Mouse (Mus musculus) CH12.LX (cell line): Measurements from ENCODE around the gene Herc6. TPM values are rescaled to one million over a fixed set of nuclear protein-coding genes. Genes with fewer than 3 reads are reported as not detected.

Experiments used
- DNase-seq: peaks from one replicate; pipeline ENCODE4 v3.0.0-alpha.2; 2013; ENCODE audit errors: extremely low read depth
- H3K27ac ChIP-seq: 2 replicates; pipeline ENCODE4 v1.5.1; 2012; ENCODE audit warnings: low read depth, mild to moderate bottlenecking, control low read depth, moderate library complexity; ENCODE audit not compliant: insufficient read depth
- H3K27me3 ChIP-seq: replicated peaks from 2 replicates; pipeline ENCODE3; 2012; ENCODE audit warnings: inconsistent platforms
- H3K36me3 ChIP-seq, 2 experiments: replicated peaks in 1 of 2; 2 replicates each; pipeline versions ENCODE3 to v1.6.1; 2012; ENCODE audit warnings: inconsistent platforms in 1 of 2, low read length in 1 of 2, mild to moderate bottlenecking in 1 of 2, mixed read lengths in 1 of 2, moderate library complexity in 1 of 2; ENCODE audit not compliant: control insufficient read depth in 1 of 2, insufficient read depth in 1 of 2
- H3K4me1 ChIP-seq, 2 experiments: 2 replicates each; pipeline ENCODE4 v1.6.1; 2012; ENCODE audit warnings: inconsistent platforms in 1 of 2, moderate library complexity in 1 of 2; ENCODE audit not compliant: insufficient read depth in 2 of 2, control insufficient read depth in 1 of 2
- H3K4me2 ChIP-seq: 2 replicates; pipeline ENCODE4 v1.6.1; 2012; ENCODE audit warnings: low read depth, mild to moderate bottlenecking, control low read depth; ENCODE audit not compliant: poor library complexity, insufficient read depth, severe bottlenecking
- H3K4me3 ChIP-seq, 3 experiments: fragments of 150-350 bp in 1 of 3; sonication (generic) in 1 of 3; replicated peaks in 1 of 3; 2 replicates each; pipeline versions ENCODE3 to v1.5.1; 2011 to 2012; ENCODE audit warnings: low read depth in 2 of 3, low read length in 2 of 3, mild to moderate bottlenecking in 2 of 3, moderate library complexity in 2 of 3, control low read depth in 1 of 3, improper control_type of control experiment in 1 of 3, inconsistent platforms in 1 of 3, mixed read lengths in 1 of 3; ENCODE audit not compliant: poor library complexity in 1 of 3
- H3K79me2 ChIP-seq: replicated peaks from 2 replicates; pipeline ENCODE4 v1.6.1; 2012; ENCODE audit warnings: mild to moderate bottlenecking, moderate library complexity; ENCODE audit not compliant: control insufficient read depth, poor library complexity, insufficient read depth, severe bottlenecking; ENCODE audit errors: extremely low read depth
- H3K9ac ChIP-seq: 2 replicates; pipeline ENCODE4 v1.6.1; 2012; ENCODE audit warnings: low read depth, mild to moderate bottlenecking, control low read depth, moderate library complexity; ENCODE audit not compliant: insufficient read depth
- H3K9me3 ChIP-seq: replicated peaks from 2 replicates; pipeline ENCODE3; 2012; ENCODE audit warnings: low read length, inconsistent platforms, mixed read lengths
- CHD1 ChIP-seq: IDR thresholded peaks from 2 replicates; pipeline ENCODE4 v1.6.1; 2012; ENCODE audit warnings: low read depth, low read length, improper control_type of control experiment, inconsistent platforms
- CHD2 ChIP-seq: IDR thresholded peaks from 2 replicates; pipeline ENCODE4 v1.6.1; 2011; ENCODE audit warnings: low read length, improper control_type of control experiment
- CTCF ChIP-seq, 2 experiments: IDR thresholded peaks in 1 of 2; conservative IDR thresholded peaks in 1 of 2; 2 replicates each; pipeline ENCODE4 v1.5.1; 2011 to 2012; ENCODE audit warnings: low read depth in 2 of 2, low read length in 2 of 2, improper control_type of control experiment in 1 of 2, inconsistent platforms in 1 of 2, mild to moderate bottlenecking in 1 of 2, moderate library complexity in 1 of 2
- ELF1 ChIP-seq: IDR thresholded peaks from 2 replicates; pipeline ENCODE4 v1.6.1; 2014; ENCODE audit warnings: low read depth, mild to moderate bottlenecking, inconsistent platforms, low read length, improper control_type of control experiment
- EP300 ChIP-seq: IDR thresholded peaks from 2 replicates; pipeline ENCODE4 v1.6.1; 2011; ENCODE audit warnings: low read length, improper control_type of control experiment
- JUN ChIP-seq: IDR thresholded peaks from 2 replicates; pipeline ENCODE4 v1.6.1; 2011; ENCODE audit warnings: low read depth, mild to moderate bottlenecking, low read length, improper control_type of control experiment, moderate library complexity; ENCODE audit not compliant: insufficient read depth
- MAFK ChIP-seq: IDR thresholded peaks from 2 replicates; pipeline ENCODE4 v1.6.1; 2011; ENCODE audit warnings: low read length, improper control_type of control experiment; ENCODE audit not compliant: insufficient replicate concordance
- MAZ ChIP-seq: IDR thresholded peaks from 2 replicates; pipeline ENCODE4 v1.6.1; 2012; ENCODE audit warnings: low read depth, mild to moderate bottlenecking, inconsistent platforms, low read length, improper control_type of control experiment, moderate library complexity
- MEF2A ChIP-seq: IDR thresholded peaks from 2 replicates; pipeline ENCODE4 v1.6.1; 2014; ENCODE audit warnings: low read depth, mild to moderate bottlenecking, inconsistent platforms, low read length, improper control_type of control experiment, borderline replicate concordance
- MXI1 ChIP-seq: IDR thresholded peaks from 2 replicates; pipeline ENCODE4 v1.6.1; 2011; ENCODE audit warnings: mild to moderate bottlenecking, low read depth, low read length, improper control_type of control experiment
- MYC ChIP-seq: IDR thresholded peaks from 2 replicates; pipeline ENCODE4 v1.6.1; 2011; ENCODE audit warnings: low read depth, mild to moderate bottlenecking, improper control_type of control experiment, low read length
- NELFE ChIP-seq: IDR thresholded peaks from 2 replicates; pipeline ENCODE4 v1.6.1; 2011; ENCODE audit warnings: low read depth, low read length, improper control_type of control experiment
- NRF1 ChIP-seq: IDR thresholded peaks from 2 replicates; pipeline ENCODE4 v1.6.1; 2014; ENCODE audit warnings: low read depth, mild to moderate bottlenecking, inconsistent platforms, low read length, improper control_type of control experiment, moderate library complexity
- PAX5 ChIP-seq: IDR thresholded peaks from 2 replicates; pipeline ENCODE4 v1.6.1; 2012; ENCODE audit warnings: low read length, inconsistent platforms, mixed read lengths
- POLR2A ChIP-seq: IDR thresholded peaks from 2 replicates; pipeline ENCODE4 v1.6.1; 2011; ENCODE audit warnings: low read depth, mild to moderate bottlenecking, improper control_type of control experiment, low read length
- POLR2AphosphoS2 ChIP-seq: IDR thresholded peaks from 2 replicates; pipeline ENCODE4 v1.6.1; 2011; ENCODE audit warnings: low read depth, low read length, improper control_type of control experiment
- RAD21 ChIP-seq: IDR thresholded peaks from 2 replicates; pipeline ENCODE4 v1.6.1; 2011; ENCODE audit warnings: low read depth, mild to moderate bottlenecking, low read length, improper control_type of control experiment, moderate library complexity
- SIN3A ChIP-seq: IDR thresholded peaks from 2 replicates; pipeline ENCODE4 v1.6.1; 2012; ENCODE audit warnings: low read length, improper control_type of control experiment, inconsistent platforms
- SMC3 ChIP-seq: IDR thresholded peaks from 2 replicates; pipeline ENCODE4 v1.6.1; 2011; ENCODE audit warnings: low read depth, low read length, improper control_type of control experiment
- UBTF ChIP-seq: IDR thresholded peaks from 2 replicates; pipeline ENCODE4 v1.6.1; 2012; ENCODE audit warnings: low read depth, mild to moderate bottlenecking, inconsistent platforms, low read length, improper control_type of control experiment, moderate library complexity
- USF1 ChIP-seq: IDR thresholded peaks from 2 replicates; pipeline ENCODE4 v1.6.1; 2014; ENCODE audit warnings: low read depth, mild to moderate bottlenecking, inconsistent platforms, low read length, improper control_type of control experiment
- USF2 ChIP-seq: conservative IDR thresholded peaks from 2 replicates; pipeline ENCODE4 v1.6.1; 2011; ENCODE audit warnings: low read depth, low read length, improper control_type of control experiment
- ZMIZ1 ChIP-seq: IDR thresholded peaks from 2 replicates; pipeline ENCODE4 v1.6.1; 2012; ENCODE audit warnings: low read depth, mild to moderate bottlenecking, inconsistent platforms, low read length, improper control_type of control experiment
- ZNF384 ChIP-seq: IDR thresholded peaks from 2 replicates; pipeline ENCODE4 v1.6.1; 2012; ENCODE audit warnings: low read depth, low read length, improper control_type of control experiment, inconsistent platforms
- dilution Hi-C: fragments of 300-500 bp; cut with MboI; formaldehyde crosslinking; loops from 2 replicates; pipeline ENCODE4 v1.14.3; 2020; ENCODE audit warnings: low sequenced_read_pairs; ENCODE audit not compliant: extremely low pct_unique_long_range_greater_than_20kb, extremely low pct_ligation_motif_present
- in situ Hi-C: fragments of 300-500 bp; cut with MboI; formaldehyde crosslinking; loops from 3 replicates; pipeline ENCODE4 v1.14.3; 2019; ENCODE audit warnings: low sequenced_read_pairs, low pct_ligation_motif_present, low pct_unique_long_range_greater_than_20kb, mixed read lengths
- polyA plus RNA-seq: library from polyadenylated mRNA; unstranded; fragments of >175 nt; gene quantifications from 2 replicates; pipeline ENCODE4 v1.2.1, GENCODE M21; 2012; ENCODE audit warnings: low read depth; ENCODE audit not compliant: insufficient read length
- total RNA-seq, 2 experiments: library from RNA; depleted of rRNA; stranded (reverse); fragments of 300-350 nt in 1 of 2; fragments of >200 nt in 1 of 2; gene quantifications; 2 replicates each; pipeline ENCODE4 v1.2.3; 2012 to 2014

Gene Herc6
- total and polyA plus RNA-seq, 3 experiments, result 9.0 to 18.9 (median 14.4) TPM

DNA sequence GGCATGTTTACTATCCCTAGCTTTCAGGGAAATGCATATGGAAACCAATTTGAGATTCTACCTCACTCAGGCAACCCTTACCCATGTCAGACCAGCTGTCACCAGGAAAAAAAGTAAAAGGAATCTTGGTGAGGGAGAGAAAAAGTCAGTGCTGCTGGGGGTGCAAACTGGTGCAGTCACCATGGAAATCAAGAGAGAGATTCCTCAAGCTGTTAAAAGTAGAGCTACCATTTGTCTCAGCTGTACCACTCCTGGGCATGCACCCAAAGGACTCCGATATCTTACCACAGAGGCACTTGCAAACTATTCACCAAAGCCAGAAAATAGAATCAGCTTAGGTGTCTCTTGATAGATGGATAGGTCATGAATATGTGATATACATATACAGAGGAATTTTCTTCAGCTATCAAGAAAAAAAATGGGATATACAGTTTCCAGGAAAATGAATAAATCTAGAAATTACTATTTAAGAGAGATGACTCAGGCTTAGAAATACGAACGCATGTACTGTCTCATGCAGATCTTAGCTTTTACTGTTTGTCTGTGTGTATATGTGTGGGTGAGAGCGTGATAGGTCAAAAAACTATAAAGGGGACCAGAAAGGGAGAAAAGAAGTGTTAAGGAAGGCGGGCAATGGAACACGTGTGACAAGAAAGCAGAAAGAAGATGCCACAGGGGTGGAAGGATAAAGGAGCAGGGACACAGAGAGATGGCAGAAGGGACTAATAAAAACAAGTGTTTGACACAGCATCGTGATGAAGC is 24.9 kb downstream of the Herc6 start:
- H3K9ac ChIP-seq, result no peak overlapping the region
- no peak for DNase-seq
- in situ Hi-C loops, result no loop called here

DNA sequence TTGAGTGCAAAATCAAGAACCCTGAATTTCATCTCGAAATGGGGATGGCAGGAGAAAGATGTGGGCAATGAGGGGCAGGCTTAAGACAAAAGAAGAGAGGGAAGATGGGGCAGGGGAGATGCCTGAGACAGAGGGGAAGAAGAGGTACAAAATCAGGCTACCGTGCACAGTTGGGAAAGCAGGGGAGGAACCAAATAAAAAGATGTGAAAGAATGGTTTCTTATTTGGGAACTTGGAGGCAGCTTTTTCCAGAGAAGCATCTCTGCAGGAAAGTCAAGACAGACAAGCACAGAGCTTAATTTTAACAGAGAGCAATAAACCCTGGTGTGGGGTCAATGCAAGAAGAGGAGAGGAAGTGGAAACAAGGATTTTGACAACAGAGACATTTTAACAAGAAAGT is 27.2 kb downstream of the Herc6 start:
- Histone ChIP-seq H3K79me2 (no peaks in the 10 kb centered on the region), H3K4me2 (no peak overlapping the region), H3K27ac (no peak overlapping the region), H3K4me1 (no peaks in the 10 kb centered on the region), H3K9ac (no peak overlapping the region), H3K9me3 (no peaks in the 10 kb centered on the region), H3K36me3 (peaks cover 7 to 77% of the 10 kb centered on the region in 2 experiments), H3K4me3 (no peak overlapping the region), H3K27me3 (no peaks in the 10 kb centered on the region)
- in situ Hi-C loops (no loop called here), dilution Hi-C loops (no loop called here)
- DNase-seq, result no peak
- TF ChIP-seq ZNF384 (no peak), CHD1 (no peak), MAFK (no peak), PAX5 (no peak), SIN3A (no peak), ZMIZ1 (no peak), MXI1 (no peak), NELFE (no peak), SMC3 (no peak), MEF2A (no peak), USF2 (no peak), ELF1 (no peak), USF1 (no peak), UBTF (no peak), POLR2AphosphoS2 (no peak), MYC (no peak), CTCF (conservative IDR thresholded peaks at IDR 0.05 in 1 of 2, IDR thresholded peaks at IDR 0.05 in 1 of 2; ENCODE audit: low read depth in 2 of 2, low read length in 2 of 2) (no peak), EP300 (no peak), CHD2 (no peak), MAZ (no peak)

More for the DNA sequence above, 24.9 kb downstream of the Herc6 start:
- no peaks in the 10 kb centered on the region for H3K27me3 ChIP-seq
- no peak for TF ChIP-seq NRF1
- no peak for TF ChIP-seq JUN
- TF ChIP-seq RAD21, result no peak
- no peak for TF ChIP-seq POLR2A
- TF ChIP-seq, all 38 proteins: peak for 0
- Histone ChIP-seq H3K79me2 (no peaks in the 10 kb centered on the region), H3K27ac (no peak overlapping the region), H3K9me3 (no peaks in the 10 kb centered on the region), H3K4me2 (no peak overlapping the region), H3K36me3 (peaks cover 5 to 70% of the 10 kb centered on the region in 2 experiments), H3K4me3 (no peak overlapping the region), H3K4me1 (no peaks in the 10 kb centered on the region)
- dilution Hi-C loops, result no loop called here
